Mouse (Mus musculus) liver, embryonic 14.5 days (tissue): ENCODE data around the gene C8g. TPM values are rescaled to one million over a fixed set of nuclear protein-coding genes. Genes with fewer than 3 reads are reported as not detected.
A peak's percentile ranks its signal among the peaks of the same experiment; 100 is the strongest.

Experiments
- ATAC-seq: fragments of 200-750 bp; cut with Nextera tagmentation; 2 replicates; pipeline ENCODE4 v1.8.0; 2017; ENCODE audit warnings: moderate number of reproducible peaks, mild to moderate bottlenecking, moderate library complexity; ENCODE audit not compliant: insufficient read depth
- DNase-seq, 3 experiments: peaks; one replicate each; pipeline ENCODE4 v3.0.0-alpha.2; 2012 to 2013; ENCODE audit warnings: low read depth in 3 of 3, low spot score in 3 of 3
- H3K27ac ChIP-seq: fragments of 300-500 bp; sonication (generic); 2 replicates; pipeline ENCODE4 v1.5.1; 2014; ENCODE audit warnings: moderate library complexity, mild to moderate bottlenecking, control low read depth, inconsistent platforms
- H3K27me3 ChIP-seq: fragments of 300-500 bp; sonication (generic); 2 replicates; pipeline ENCODE4 v1.6.1; 2014; ENCODE audit warnings: mild to moderate bottlenecking, low read length, moderate library complexity; ENCODE audit not compliant: control insufficient read depth, insufficient read depth
- H3K36me3 ChIP-seq: fragments of 300-500 bp; sonication (generic); replicated peaks from 2 replicates; pipeline ENCODE4 v1.6.1; 2014; ENCODE audit warnings: low read depth; ENCODE audit not compliant: control insufficient read depth, insufficient read depth
- H3K4me1 ChIP-seq, 2 experiments: fragments of 200-500 bp in 1 of 2; fragments of 300-500 bp in 1 of 2; sonication (generic) in 1 of 2; replicated peaks; 2 replicates each; pipeline ENCODE4 v1.6.1; 2012 to 2014; ENCODE audit warnings: antibody characterized with exemption in 1 of 2, inconsistent platforms in 1 of 2, low read length in 1 of 2; ENCODE audit not compliant: control insufficient read depth in 2 of 2, insufficient read depth in 2 of 2
- H3K4me2 ChIP-seq: fragments of 300-500 bp; sonication (generic); 2 replicates; pipeline ENCODE4 v1.6.1; 2014; ENCODE audit warnings: low read depth, mild to moderate bottlenecking, control low read depth, moderate library complexity
- H3K4me3 ChIP-seq, 2 experiments: fragments of 200-500 bp in 1 of 2; fragments of 300-500 bp in 1 of 2; sonication (generic) in 1 of 2; 2 replicates each; pipeline ENCODE4 v1.5.1; 2012 to 2014; ENCODE audit warnings: low read depth in 2 of 2, low read length in 2 of 2, mild to moderate bottlenecking in 2 of 2, control low read depth in 1 of 2, inconsistent platforms in 1 of 2, moderate library complexity in 1 of 2; ENCODE audit not compliant: insufficient read depth in 1 of 2
- H3K9ac ChIP-seq: fragments of 300-500 bp; sonication (generic); replicated peaks from 2 replicates; pipeline ENCODE4 v1.6.1; 2014; ENCODE audit warnings: mild to moderate bottlenecking, control low read depth, moderate library complexity
- H3K9me3 ChIP-seq: fragments of 300-500 bp; sonication (generic); 2 replicates; pipeline ENCODE4 v1.6.1; 2016; ENCODE audit warnings: low read length, mixed read lengths; ENCODE audit not compliant: control insufficient read depth
- CTCF ChIP-seq: IDR thresholded peaks from 2 replicates; pipeline ENCODE4 v1.5.1; 2016; ENCODE audit warnings: antibody characterized with exemption, low read depth, control low read depth
- EP300 ChIP-seq: IDR thresholded peaks from 2 replicates; pipeline ENCODE4 v1.6.1; 2016; ENCODE audit warnings: antibody characterized with exemption, low read depth
- WGBS: fragments of 180-500 bp; shearing (Covaris S2); extraction: QIAGEN DNeasy Blood & Tissue Kit; methylation state at CpG from one replicate; pipeline ENCODE4 v1.1.7; 2014; ENCODE audit not compliant: insufficient replicate concordance; 5-methylcytosine and 5-hydroxymethylcytosine counted together
- polyA plus RNA-seq, 2 experiments: library from polyadenylated mRNA; depleted of rRNA in 1 of 2; stranded (reverse) in 1 of 2; unstranded in 1 of 2; fragments of >200 nt; fragmentation: Nextera tagmentation in 1 of 2; extraction: Ambion mirVana in 1 of 2; gene quantifications; 2 replicates each; pipeline versions ENCODE4 v1.2.1 to v1.2.3; 2012 to 2014

Gene C8g
- polyA plus RNA-seq, 2 experiments: 26.7 to 57.9 TPM

DNA sequence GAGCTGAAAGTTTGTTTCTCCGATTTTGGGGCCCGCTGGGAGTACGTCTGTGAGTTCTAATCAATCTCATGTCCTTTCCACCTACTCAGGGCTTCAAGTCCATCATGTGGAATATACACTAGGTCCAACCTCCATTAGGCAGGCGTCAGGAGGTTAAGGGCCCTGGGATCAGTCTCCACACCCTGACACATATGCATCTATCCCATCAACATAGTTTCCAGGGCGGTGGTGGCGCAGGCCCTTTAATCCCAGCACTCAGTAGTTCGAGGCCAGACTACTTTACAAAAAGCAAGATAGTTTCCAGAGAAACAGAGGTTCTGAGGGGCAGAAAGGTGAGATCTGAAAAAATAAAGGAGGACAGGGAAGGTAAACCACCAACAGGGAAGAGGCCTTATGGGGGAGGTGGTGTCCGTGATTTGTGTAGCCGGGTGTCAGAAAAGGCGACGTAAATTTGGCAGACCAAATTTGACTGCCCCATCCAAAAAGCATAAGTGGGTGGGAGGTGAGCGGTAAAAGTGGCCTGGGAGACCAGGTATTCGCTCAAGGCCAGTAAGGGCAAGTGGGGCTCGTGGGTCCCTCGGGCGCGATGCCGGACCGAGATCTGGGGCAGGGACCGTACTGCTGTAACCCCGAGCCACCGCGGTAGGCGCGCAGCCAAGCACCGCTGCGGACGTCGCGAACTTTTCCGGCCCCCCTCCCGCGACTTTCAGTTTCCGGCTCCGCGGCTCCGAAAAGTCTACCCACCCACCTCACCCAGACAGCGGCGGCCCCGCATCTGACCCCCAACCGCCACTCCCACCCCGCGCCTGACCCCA is 44.7 kb upstream of the C8g start:
- ATAC-seq (peak; percentile 70), DNase-seq (peak in 2 of 3 experiments; percentile 28 to 31)
- 6% methylated on average over 40 of the region's 43 CpGs for WGBS
- 0 out of 2 replicates have a peak, but pooled peaks have one; percentile 25 for TF ChIP-seq CTCF
- no peak for TF ChIP-seq EP300
- Histone ChIP-seq H3K4me3 (peak overlapping the region; percentile 72 to 86), H3K4me2 (peak overlapping the region; percentile 95), H3K36me3 (peaks cover 2% of the 10 kb centered on the region; the same call in 1 of the 2 replicates), H3K27me3 (no peaks in the 10 kb centered on the region), H3K27ac (peak overlapping the region; percentile 62), H3K9me3 (no peaks in the 10 kb centered on the region), H3K9ac (peak overlapping the region; percentile 91), H3K4me1 (peaks cover 5 to 13% of the 10 kb centered on the region in 2 experiments)

DNA sequence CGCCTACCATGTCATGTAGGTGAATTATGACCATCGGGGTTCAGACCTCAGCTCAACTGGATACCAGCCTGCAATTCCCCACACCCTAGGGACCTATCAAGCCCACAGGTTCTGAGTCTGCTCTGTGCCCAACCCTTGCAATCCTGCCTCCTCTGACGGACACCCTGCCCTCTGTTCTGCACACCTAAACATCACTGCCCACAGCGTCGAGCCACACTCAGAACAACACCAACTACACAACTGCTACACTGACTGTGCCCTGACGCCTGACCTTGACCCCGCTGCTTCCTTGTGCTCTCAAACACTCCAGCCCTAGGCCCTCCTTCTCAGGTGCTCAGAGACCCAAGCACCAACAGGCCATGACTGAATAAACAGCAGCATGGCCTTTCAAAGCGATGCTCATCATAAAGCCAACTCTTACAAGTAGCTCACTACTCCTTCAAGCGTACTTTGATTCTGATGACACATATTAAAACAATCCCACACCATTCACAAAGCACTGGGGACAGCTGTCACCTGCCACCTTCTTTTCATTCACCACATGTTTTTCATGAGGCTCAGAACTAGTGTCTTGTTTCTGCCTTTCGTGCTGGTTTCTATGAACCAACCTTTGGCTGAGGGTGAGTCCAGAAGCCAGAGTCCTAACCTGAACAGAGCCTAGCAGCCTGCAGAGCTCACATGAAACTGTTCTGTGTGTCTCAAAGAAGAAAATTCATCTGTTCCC is 40.3 kb upstream of the C8g start:
- TF ChIP-seq CTCF (no peak), EP300 (no peak)

DNA sequence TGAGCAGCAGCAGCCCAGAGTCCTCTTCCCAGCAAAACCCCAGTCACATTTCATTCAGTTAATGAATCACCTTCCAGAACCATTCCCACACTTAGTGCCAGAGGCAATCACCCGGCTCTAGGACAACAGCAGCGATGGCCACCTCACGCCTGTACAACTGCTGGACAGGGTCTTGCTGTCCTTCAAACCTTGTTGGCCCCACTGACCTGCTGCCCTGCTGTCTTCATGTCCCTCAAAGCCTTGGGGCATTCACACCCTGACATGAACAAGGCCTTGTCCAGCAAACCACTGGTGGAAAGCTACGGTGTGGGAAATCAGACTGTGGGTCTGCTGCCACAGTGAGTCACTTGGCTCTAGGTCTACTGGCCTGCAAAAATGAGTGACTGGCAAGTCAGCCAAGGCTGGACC is 39.0 kb upstream of the C8g start:
- Histone ChIP-seq H3K9ac (no peak overlapping the region), H3K4me2 (no peak overlapping the region), H3K27ac (no peak overlapping the region), H3K36me3 (peaks cover 15% of the 10 kb centered on the region), H3K4me3 (no peak overlapping the region), H3K9me3 (no peaks in the 10 kb centered on the region), H3K4me1 (peaks cover 0 to 6% of the 10 kb centered on the region in 2 experiments; a peak in 1 of 4 replicates), H3K27me3 (no peaks in the 10 kb centered on the region)
- 86% methylated on average over 4 of the region's 4 CpGs for WGBS
- TF ChIP-seq EP300 (no peak), CTCF (no peak)
- ATAC-seq: no peak
- DNase-seq: no peak

More for the DNA sequence above, 40.3 kb upstream of the C8g start:
- Histone ChIP-seq H3K4me1 (peaks cover 5 to 11% of the 10 kb centered on the region in 2 experiments), H3K4me2 (no peak overlapping the region), H3K9me3 (no peaks in the 10 kb centered on the region), H3K27me3 (no peaks in the 10 kb centered on the region), H3K27ac (no peak overlapping the region), H3K9ac (no peak overlapping the region), H3K36me3 (peaks cover 4% of the 10 kb centered on the region), H3K4me3 (no peak overlapping the region)
- ATAC-seq: no peak
- DNase-seq: no peak
- 77% methylated on average over 10 of the region's 10 CpGs for WGBS

DNA sequence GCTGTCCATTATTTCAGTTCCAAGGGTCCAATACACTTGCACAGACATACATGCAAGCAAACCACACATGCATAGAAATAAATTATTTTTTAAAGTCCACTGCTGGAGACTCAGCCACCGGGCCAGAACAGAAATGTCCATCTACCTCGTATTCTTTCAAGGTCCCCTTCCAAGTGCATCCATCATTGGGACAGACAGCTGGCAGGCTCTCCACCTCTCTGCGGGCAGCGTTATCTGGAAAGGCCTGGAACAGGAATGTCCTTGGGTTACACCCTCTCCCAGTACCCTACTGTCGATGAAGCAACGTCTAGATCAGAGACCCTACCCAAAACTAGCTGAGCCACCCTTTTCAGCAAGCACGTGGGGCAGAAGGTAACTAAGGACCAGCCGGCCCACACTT is 35.0 kb upstream of the C8g start:
- ATAC-seq: no peak
- Histone ChIP-seq H3K4me2 (no peak overlapping the region), H3K4me1 (0 out of 4 replicates have a peak, but pooled peaks cover 0 to 2% of the 10 kb centered on the region in 2 experiments), H3K4me3 (no peak overlapping the region), H3K9ac (no peak overlapping the region), H3K36me3 (peaks cover 14% of the 10 kb centered on the region), H3K9me3 (no peaks in the 10 kb centered on the region), H3K27ac (no peak overlapping the region), H3K27me3 (no peaks in the 10 kb centered on the region)
- WGBS: 88% methylated on average over 8 of the region's 8 CpGs
- no peak for DNase-seq
- no peak for TF ChIP-seq EP300

DNA sequence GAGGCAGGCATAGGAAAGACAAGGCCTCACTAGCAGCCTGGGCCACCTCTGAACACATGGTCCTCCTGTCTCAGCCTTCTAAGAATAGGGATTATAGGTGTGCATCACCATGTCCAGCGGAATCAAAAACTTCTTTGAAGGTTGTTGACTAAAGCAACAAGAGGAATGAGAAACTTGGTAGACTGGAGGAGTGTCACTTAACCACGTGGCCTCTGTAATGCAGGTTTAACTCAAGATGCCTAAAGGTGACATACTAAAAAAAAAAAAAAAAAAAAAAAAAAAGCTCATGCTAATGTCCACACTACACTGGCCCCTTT is 33.3 kb upstream of the C8g start:
- H3K27me3 ChIP-seq: no peaks in the 10 kb centered on the region
- no peak overlapping the region for H3K4me2 ChIP-seq
- no peak overlapping the region for H3K4me3 ChIP-seq
- no peak overlapping the region for H3K27ac ChIP-seq
- no peak for ATAC-seq
- DNase-seq: no peak
- 91% methylated on average over 2 of the region's 2 CpGs for WGBS
- no peak overlapping the region for H3K9ac ChIP-seq
- H3K9me3 ChIP-seq: no peaks in the 10 kb centered on the region
- H3K4me1 ChIP-seq: 0 out of 4 replicates have a peak, but pooled peaks cover 0 to 2% of the 10 kb centered on the region in 2 experiments
- H3K36me3 ChIP-seq: peaks cover 23% of the 10 kb centered on the region
- TF ChIP-seq CTCF (no peak), EP300 (no peak)
